Mouse (Mus musculus) stomach, embryonic 14.5 days (tissue): ENCODE results near the gene 1700017B05Rik. TPM values are rescaled to one million over a fixed set of nuclear protein-coding genes. Genes with fewer than 3 reads are reported as not detected.

ENCODE experiments used
- ATAC-seq: fragments of 200-750 bp; cut with Nextera tagmentation; 2 replicates; pipeline ENCODE4 v1.8.0; 2017; ENCODE audit warnings: low read depth, moderate TSS enrichment; ENCODE audit not compliant: insufficient number of reproducible peaks, insufficient read depth, low FRiP score
- H3K27ac ChIP-seq: fragments of 300-500 bp; sonication (generic); 2 replicates; pipeline ENCODE4 v1.5.1; 2014; ENCODE audit warnings: mild to moderate bottlenecking, low read length, moderate library complexity, mixed read lengths
- H3K27me3 ChIP-seq: fragments of 300-500 bp; sonication (generic); 2 replicates; pipeline ENCODE4 v1.6.1; 2014; ENCODE audit warnings: low read length, control low read depth, mixed read lengths; ENCODE audit not compliant: control insufficient read depth, insufficient read depth
- H3K36me3 ChIP-seq: fragments of 300-500 bp; sonication (generic); 2 replicates; pipeline ENCODE4 v1.6.1; 2014; ENCODE audit warnings: mild to moderate bottlenecking, control low read depth, low read length, moderate library complexity, mixed read lengths; ENCODE audit not compliant: control insufficient read depth, insufficient read depth
- H3K4me1 ChIP-seq: fragments of 300-500 bp; sonication (generic); 2 replicates; pipeline ENCODE4 v1.6.1; 2014; ENCODE audit warnings: low read length, control low read depth, mixed read lengths; ENCODE audit not compliant: control insufficient read depth, insufficient read depth
- H3K4me2 ChIP-seq: fragments of 300-500 bp; sonication (generic); replicated peaks from 2 replicates; pipeline ENCODE4 v1.6.1; 2014; ENCODE audit warnings: low read depth, low read length, control low read depth
- H3K4me3 ChIP-seq: fragments of 300-500 bp; sonication (generic); 2 replicates; pipeline ENCODE4 v1.5.1; 2014; ENCODE audit warnings: low read depth, low read length, control low read depth
- H3K9ac ChIP-seq: fragments of 300-500 bp; sonication (generic); replicated peaks from 2 replicates; pipeline ENCODE4 v1.6.1; 2014; ENCODE audit warnings: low read depth, mild to moderate bottlenecking, control low read depth, low read length, moderate library complexity, mixed read lengths
- H3K9me3 ChIP-seq: fragments of 300-500 bp; sonication (generic); 2 replicates; pipeline ENCODE4 v1.6.1; 2016; ENCODE audit warnings: low read depth, low read length, control low read depth; ENCODE audit not compliant: control insufficient read depth
- WGBS: fragments of 180-500 bp; shearing (Covaris S2); extraction: QIAGEN DNeasy Blood & Tissue Kit; methylation state at CpG from one replicate; pipeline ENCODE4 v1.1.7; 2014; 5-methylcytosine and 5-hydroxymethylcytosine counted together
- polyA plus RNA-seq: library from polyadenylated mRNA; unstranded; fragments of >200 nt; fragmentation: Nextera tagmentation; extraction: Ambion mirVana; gene quantifications from 2 replicates; pipeline ENCODE4 v1.2.1, GENCODE M21; 2014

1700017B05Rik gene
- polyA plus RNA-seq, 1 experiment from 2014 or later, result 24.0 TPM

DNA sequence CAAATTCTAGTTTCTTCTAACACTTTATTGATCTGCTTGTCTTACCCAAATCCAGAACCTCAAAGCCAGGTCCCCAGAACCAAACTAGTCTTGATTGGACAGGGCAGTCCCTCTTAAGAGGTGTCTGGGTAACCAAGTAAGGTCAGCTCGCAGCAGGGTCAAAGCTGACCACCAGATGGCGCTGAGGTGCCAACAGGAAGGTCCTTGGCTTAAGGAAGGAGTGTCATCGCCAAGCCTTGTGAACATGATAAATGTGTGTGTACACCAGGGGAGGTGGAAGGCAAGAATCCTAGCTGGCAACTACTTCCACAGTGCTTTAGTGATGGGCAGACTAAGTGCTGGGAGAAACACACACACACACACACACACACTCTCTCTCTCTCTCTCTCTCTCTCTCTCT, 2.7 kb downstream of the 1700017B05Rik start:
- no peaks in the 10 kb centered on the region for H3K27me3 ChIP-seq
- peak; percentile 30; the same call in 1 of the 2 replicates for ATAC-seq
- H3K4me1 ChIP-seq, result peaks cover 15% of the 10 kb centered on the region
- peak overlapping the region; percentile 89; the same call in 1 of the 2 replicates for H3K4me2 ChIP-seq
- no peak overlapping the region for H3K9ac ChIP-seq
- H3K36me3 ChIP-seq, result peaks cover 35% of the 10 kb centered on the region
- no peaks in the 10 kb centered on the region for H3K9me3 ChIP-seq
- H3K4me3 ChIP-seq, result 0 out of 2 replicates have a peak overlapping the region, but pooled peaks have one; percentile 93
- 2% methylated on average over 3 of the region's 3 CpGs for WGBS
- H3K27ac ChIP-seq, result 0 out of 2 replicates have a peak overlapping the region, but pooled peaks have one; percentile 33

DNA sequence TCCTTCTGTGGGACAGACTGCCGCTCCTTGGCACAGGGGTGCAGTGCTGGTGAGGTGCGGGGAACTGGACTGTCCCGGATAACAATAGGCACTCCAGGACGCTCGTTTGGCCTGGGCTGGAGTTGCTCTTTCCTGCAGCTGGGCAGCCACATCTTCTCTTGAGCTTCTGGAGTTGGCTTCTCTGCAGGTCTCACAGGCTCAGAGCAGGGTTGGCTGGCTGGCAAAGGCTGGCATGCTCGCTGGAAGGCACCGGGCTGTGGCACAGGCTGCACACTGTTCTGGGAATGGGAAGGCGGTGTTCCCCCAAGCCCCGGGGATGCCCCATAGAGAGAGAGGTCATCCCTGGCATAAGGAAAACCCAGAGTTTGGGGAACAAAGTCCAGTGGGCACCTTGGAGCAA, 4.8 kb downstream of the 1700017B05Rik start:
- Histone ChIP-seq H3K4me1 (peaks cover 15% of the 10 kb centered on the region), H3K4me2 (no peak overlapping the region), H3K27me3 (no peaks in the 10 kb centered on the region), H3K36me3 (peaks cover 56% of the 10 kb centered on the region), H3K27ac (no peak overlapping the region), H3K9me3 (no peaks in the 10 kb centered on the region), H3K9ac (no peak overlapping the region), H3K4me3 (no peak overlapping the region)
- 96% methylated on average over 9 of the region's 9 CpGs for WGBS
- ATAC-seq, result no peak

DNA sequence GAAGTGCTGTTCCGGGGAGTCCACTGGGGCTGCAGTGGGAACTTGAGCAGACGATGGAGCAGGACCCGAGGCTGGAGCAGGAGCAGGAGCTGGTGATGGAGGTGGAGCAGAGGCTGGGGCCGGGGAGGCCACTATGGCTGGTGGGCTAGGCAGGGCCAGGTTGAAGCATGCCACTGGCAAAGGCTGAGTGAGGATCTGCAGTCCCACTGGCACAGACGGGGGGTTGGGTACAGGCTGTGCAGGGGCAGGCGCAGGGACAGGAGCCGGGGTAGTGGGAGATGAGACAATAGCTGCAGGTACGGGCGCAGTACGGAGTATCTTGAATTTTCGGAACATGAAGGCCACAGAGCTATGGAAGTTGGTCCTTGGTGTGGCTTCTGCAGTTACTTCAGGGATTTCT, 5.6 kb downstream of the 1700017B05Rik start:
- Histone ChIP-seq H3K9me3 (no peaks in the 10 kb centered on the region), H3K36me3 (peaks cover 62% of the 10 kb centered on the region), H3K4me3 (no peak overlapping the region), H3K27ac (no peak overlapping the region), H3K27me3 (no peaks in the 10 kb centered on the region), H3K4me1 (peaks cover 15% of the 10 kb centered on the region), H3K9ac (no peak overlapping the region), H3K4me2 (no peak overlapping the region)
- 93% methylated on average over 11 of the region's 11 CpGs for WGBS
- no peak for ATAC-seq

DNA sequence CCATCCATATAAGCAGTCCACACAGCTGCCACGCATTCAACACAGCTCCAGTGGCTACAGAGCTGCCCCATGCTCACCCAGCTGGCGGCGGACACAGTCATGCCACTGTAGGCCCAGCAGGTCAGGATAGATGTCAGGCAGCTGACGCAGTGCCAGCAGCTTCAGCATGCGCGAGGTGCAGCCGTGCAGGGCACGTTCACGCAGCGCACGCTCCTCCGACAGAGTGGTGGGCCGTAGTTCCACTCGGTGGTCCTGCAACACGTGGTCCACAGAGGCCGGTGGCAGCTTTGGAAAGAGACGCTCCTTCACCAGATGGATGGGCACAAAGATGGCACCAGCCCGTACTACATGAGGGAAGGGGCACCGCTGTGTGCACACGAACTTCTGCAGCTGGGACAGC, 6.1 kb downstream of the 1700017B05Rik start:
- WGBS, result 94% methylated on average over 20 of the region's 20 CpGs
- Histone ChIP-seq H3K36me3 (peaks cover 66% of the 10 kb centered on the region), H3K4me3 (no peak overlapping the region), H3K9me3 (no peaks in the 10 kb centered on the region), H3K27ac (no peak overlapping the region), H3K9ac (no peak overlapping the region), H3K4me1 (peaks cover 15% of the 10 kb centered on the region), H3K4me2 (no peak overlapping the region), H3K27me3 (no peaks in the 10 kb centered on the region)
- ATAC-seq, result no peak

DNA sequence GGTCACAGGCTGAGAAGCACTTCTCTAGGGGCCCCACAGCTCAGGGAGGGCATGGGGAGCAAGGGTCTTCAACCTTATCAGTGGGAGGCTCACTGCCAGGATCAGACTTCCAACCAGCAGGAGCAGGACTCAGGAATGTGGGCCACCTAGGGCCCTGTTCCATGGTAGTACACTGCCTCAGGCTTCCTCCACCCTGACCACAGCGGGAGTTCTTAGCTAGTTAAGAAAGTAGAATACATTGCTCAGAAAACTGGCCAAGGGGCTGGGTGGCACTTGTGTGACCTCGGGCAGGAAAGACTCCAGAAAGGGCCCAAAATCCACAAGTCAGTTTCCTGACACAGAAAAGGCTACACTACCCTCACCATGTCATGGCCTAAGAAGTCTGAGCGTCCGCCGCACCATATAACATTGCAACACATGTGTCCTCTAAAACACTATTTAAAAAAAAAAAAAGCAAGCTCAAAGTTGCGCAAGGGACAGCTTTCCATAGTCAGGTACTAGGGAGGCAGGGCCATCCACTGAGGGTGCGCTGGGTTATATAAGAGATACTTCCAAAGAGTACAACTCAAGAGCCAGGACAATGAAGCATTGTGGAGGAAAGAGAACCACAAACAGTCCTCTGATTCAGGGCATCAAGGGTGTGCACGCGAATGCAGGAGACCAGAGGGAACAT, 7.5 kb downstream of the 1700017B05Rik start:
- Histone ChIP-seq H3K4me2 (no peak overlapping the region), H3K36me3 (peaks cover 66% of the 10 kb centered on the region), H3K4me1 (peaks cover 2% of the 10 kb centered on the region; the same call in 1 of the 2 replicates), H3K9ac (no peak overlapping the region), H3K27ac (no peak overlapping the region), H3K9me3 (no peaks in the 10 kb centered on the region), H3K4me3 (no peak overlapping the region), H3K27me3 (no peaks in the 10 kb centered on the region)
- ATAC-seq, result no peak
- 87% methylated on average over 9 of the region's 9 CpGs for WGBS

DNA sequence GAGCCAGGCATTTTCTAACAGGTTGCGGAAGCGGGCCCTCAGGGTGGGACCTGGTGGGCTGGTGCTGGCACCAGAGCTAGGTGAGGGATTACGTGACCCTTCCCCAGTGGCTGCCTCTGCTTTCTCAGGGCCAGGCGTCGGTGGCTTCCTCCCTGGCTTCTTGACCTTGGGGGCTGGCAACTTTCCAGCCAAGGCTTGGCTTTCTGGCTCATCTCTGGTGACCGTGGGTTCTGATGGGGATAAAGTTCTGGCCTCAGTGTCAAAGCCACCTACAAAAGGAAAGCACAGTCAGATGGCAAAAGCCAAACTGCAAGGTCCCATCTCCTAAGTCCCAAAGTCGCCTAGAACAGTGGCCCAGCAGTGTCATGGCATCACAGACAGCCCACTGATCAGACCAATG, 8.4 kb downstream of the 1700017B05Rik start:
- no peak for ATAC-seq
- 86% methylated on average over 7 of the region's 7 CpGs for WGBS
- H3K4me3 ChIP-seq, result no peak overlapping the region
- H3K4me2 ChIP-seq, result no peak overlapping the region
- H3K9ac ChIP-seq, result no peak overlapping the region
- H3K27me3 ChIP-seq, result no peaks in the 10 kb centered on the region
- no peak overlapping the region for H3K27ac ChIP-seq
- H3K36me3 ChIP-seq, result peaks cover 66% of the 10 kb centered on the region
- no peaks in the 10 kb centered on the region for H3K4me1 ChIP-seq
- no peaks in the 10 kb centered on the region for H3K9me3 ChIP-seq

DNA sequence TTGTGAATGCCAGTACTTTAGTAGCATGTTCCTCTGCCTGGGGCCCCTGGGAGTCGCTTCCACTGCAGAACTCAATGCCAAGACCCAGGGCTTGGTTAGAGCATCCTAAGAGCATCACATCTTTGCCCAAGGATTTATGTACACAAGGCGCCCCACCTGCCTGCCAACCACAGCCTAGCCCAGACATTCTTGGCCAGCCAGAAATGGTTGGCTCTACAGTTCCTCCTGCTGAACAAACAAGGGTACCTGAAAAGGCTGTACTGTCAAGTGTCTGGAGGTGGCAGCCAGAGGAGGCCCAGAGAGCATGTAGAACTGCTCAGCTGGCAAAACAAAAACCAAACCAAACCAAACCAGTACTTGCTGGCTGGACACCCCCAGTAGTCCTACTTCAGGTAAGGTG, 11.3 kb downstream of the 1700017B05Rik start:
- peaks cover 39% of the 10 kb centered on the region for H3K36me3 ChIP-seq
- no peak for ATAC-seq
- H3K27ac ChIP-seq, result no peak overlapping the region
- WGBS, result 89% methylated on average over 2 of the region's 2 CpGs
- H3K27me3 ChIP-seq, result no peaks in the 10 kb centered on the region
- H3K9me3 ChIP-seq, result no peaks in the 10 kb centered on the region
- H3K4me3 ChIP-seq, result no peak overlapping the region
- no peak overlapping the region for H3K9ac ChIP-seq
- no peaks in the 10 kb centered on the region for H3K4me1 ChIP-seq
- no peak overlapping the region for H3K4me2 ChIP-seq

DNA sequence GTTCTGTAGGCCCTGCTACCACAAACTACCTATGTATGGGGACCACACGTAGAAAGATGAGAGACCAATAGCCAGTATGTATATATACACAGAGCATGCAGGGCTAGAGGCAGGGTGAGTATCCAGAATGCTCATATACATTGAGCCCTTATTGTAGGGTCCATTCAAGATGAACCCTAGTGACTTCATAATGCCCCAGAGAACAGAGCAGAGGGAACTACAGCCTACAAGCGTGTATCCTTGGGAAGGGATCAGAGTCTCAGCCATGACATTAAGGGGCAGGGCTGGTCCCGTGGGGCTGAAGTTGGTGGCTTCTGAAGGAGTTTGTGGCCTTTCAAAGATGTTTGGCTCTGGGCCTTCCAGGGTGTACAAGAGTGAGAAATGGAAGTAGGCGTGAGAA, 12.4 kb downstream of the 1700017B05Rik start:
- no peak for ATAC-seq
- peaks cover 32% of the 10 kb centered on the region for H3K36me3 ChIP-seq
- H3K27ac ChIP-seq, result no peak overlapping the region
- H3K9ac ChIP-seq, result no peak overlapping the region
- H3K4me2 ChIP-seq, result no peak overlapping the region
- H3K4me1 ChIP-seq, result no peaks in the 10 kb centered on the region
- WGBS, result 88% methylated on average over 4 of the region's 4 CpGs
- no peaks in the 10 kb centered on the region for H3K27me3 ChIP-seq
- H3K9me3 ChIP-seq, result no peaks in the 10 kb centered on the region
- H3K4me3 ChIP-seq, result no peak overlapping the region
